Mouse (Mus musculus) kidney, adult 18-20 months (tissue): ENCODE measurements at regions not wholly inside any gene's neighbourhood (a gene's known extent, or its start where the extent isn't known, plus 50 kb on each side); places are given as distances from the start of the nearest gene placed in this dataset.
A peak's percentile ranks its signal among the peaks of the same experiment; 100 is the strongest.

Experiments used
- DNase-seq: peaks from one replicate; pipeline ENCODE4 v3.0.0; 2021

DNA sequence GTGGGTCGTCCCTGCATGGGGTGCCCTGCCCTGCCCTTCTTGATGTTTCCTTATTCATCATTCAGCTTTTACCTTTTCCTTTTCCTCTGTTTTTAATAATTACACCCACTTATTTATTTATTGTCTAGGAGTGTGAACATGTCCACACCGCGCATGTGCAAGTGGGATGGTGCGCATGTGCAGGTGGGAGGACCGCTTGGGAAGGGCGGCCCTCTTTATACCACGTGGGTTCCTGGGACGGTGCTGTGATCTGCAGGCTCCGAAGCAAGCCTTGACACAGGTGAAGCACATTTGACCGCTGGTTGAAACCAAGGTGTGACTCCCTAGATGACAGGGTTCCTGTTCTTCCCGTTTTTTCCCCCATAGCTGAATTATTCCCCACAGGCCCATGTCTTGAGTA, 60.0 kb downstream of the Syf2 start:
- no peak for DNase-seq

DNA sequence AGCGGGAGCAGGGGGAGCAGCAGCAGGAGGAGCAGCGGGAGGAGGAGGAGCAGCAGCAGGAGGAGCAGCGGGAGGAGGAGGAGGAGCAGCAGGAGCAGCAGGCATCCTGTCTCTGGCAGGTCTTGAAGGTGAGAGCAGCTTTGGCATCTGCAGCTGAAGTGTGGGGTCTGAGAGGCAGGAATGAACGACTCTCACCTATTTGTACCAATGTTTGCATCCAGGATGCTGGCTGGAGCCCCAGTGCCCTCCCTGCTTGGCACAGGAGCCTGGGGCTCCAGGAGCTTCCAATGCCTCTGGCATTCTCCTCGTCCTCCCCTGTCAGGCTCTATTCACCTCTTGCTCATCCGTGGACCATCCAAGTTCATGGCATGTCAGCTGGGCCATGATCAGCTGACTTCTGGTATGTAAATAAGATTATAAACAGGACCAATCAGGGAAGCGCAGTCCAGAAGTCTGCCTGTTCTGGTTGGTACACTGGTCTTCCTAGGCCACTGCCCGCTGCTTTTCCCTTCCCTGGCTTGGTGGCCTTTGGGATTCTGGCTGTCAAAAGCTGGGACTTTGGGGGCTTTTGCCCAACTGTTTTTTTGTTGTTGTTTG, 62.9 kb downstream of the Syf2 start:
- no peak for DNase-seq

DNA sequence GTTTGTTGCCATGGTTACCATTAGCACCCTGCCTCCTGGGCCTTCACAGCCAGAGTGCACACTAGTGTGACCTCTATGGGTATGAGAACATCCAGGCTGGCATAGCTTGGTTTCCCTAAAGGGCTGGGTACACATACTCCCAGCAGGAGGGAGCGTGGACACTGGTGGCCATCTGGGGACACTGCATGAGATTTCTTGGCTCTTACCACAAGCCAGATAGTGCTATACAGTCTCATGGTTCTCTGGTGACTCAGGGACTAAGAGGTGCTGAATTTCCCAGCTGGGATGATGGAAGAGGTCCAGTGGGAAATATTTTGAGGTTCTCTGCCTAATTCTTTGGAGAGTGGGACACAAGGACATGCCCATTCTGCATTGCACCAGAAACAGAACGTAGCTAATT, 63.5 kb downstream of the Syf2 start:
- DNase-seq: no peak

DNA sequence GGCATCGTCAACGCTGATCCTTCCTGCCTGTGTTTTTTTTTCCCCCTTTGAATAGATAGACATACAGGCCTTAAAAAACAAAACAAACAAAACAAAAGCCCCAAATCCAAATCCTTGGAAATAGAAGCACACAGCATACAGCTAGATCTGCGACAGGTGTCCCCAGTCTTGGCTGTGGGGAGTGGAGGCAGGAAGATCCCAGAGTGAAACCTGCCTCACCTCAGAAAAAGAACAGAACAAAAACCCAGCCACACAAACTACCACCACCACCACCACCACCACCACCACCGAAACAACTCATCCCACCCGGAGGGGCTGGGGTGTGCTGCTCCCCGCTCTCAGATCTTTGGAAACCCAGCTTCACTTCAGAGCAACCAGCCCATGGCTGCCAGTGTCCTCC, 64.0 kb downstream of the Syf2 start:
- DNase-seq: no peak

DNA sequence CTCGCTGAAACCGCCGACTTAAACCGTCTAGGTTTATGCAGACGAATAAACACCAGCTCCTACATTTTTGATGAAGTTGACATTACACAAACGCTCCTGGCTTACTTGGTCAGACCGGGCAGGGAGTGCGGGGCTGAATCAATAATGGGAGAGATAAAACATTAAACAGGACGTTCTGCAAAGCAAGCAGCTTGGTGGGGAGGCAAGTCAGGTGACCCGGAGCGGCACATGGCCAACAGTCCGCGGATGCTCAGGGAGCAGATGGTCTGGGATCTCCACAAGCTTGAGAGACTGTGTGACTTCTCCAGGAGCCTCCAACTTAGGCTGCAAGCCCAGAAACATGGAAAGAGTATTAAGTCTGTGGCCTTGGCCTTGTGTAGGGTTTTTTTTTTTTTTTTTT, 64.4 kb downstream of the Syf2 start:
- DNase-seq: peak; percentile 78

DNA sequence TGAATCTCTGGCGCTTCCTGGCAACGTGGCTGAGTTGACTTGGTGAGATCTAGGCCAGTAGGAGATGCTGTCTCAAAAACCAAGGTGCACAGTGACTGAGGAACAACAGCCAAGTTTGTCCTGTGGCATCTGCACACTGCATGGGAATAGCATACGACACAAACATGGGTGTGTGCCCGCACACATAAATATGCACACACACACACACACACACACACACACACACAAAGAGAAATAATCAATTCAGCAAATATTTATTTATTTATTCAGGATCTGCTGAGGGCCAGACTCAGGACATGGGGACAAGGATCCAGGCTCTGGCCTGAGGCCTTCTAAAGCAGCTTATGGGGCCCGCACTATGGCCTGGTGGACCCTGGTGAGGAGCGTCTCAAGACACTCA, 65.4 kb downstream of the Syf2 start:
- no peak for DNase-seq

DNA sequence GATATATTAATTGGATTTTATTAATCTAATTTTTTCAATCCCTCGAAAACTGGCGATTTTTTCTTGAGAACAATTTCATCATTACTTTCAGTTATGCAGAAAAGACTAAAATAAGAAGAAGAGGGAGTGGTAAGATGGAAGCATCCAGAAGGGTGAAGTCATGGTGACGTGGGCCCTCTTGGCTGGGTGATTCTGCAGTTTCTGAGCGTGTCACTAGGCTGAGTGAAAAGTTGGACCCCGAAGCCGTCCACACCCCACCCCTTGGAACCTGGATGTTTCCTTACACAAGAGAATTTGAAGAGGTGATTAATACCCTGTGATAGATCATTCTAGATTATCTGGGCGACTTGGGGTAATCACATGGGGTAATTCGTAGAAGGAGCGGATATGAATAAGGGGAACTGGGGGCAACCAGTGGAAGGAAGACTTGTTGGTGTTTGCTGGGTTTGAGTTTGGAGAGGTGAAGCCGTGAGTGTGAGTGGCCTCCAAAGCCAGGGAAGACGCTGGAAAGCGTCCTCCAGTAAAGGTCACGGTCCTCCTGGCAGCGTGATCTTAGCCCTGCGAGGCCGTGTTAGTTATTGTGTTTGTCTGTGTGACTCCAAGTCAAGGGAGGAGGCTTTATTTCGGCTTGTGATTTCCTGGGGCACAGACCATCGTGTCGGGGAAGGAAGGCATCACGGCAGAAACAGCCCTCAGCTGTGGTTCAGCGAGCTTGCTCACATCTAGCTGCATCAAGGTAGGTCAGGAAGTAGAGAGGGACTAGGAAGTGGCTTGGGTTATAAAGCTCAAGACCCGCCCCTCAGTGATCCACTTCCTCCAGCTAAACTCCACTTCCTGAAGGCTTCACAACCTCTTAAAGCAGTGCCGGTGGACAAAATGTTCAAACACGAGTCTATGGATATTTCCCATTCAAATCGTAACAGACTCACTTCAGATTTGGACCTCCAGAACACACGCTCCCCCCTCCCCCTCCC, 67.0 kb downstream of the Syf2 start:
- no peak for DNase-seq

DNA sequence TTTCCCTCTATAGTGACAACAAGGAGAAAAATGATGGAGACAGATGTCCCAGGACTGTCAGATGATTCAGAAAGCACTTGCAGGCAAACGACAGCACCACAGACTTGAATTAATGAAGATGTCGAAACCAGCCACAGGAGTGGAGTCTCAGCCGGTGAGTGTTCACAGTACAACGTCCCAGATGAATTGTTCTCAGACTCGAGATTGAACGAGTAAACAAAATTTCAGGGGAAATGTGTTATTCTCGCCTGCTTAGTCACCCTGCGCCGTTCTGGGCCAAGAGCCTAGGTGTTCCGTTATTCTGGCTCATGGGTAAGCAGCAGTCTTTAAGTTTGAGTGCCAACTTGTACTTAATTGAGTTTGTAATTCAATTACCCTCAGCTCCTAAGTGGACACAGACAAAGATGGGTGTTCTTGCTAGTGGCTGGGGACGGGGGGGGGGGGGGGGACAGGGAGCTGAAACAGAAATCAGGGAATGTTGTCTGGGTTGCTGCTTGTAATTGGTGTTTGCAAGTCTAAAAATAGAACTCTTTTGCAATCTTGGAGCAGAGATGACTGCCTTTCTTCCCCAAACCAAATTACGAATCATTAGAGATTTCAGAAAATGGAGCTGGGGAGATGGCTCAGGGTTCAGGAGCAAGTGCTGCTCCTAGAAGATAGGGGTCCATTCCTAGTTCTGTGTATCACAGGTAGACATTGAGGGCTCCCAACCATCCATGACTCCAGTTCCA, 68.4 kb downstream of the Syf2 start:
- DNase-seq: no peak

DNA sequence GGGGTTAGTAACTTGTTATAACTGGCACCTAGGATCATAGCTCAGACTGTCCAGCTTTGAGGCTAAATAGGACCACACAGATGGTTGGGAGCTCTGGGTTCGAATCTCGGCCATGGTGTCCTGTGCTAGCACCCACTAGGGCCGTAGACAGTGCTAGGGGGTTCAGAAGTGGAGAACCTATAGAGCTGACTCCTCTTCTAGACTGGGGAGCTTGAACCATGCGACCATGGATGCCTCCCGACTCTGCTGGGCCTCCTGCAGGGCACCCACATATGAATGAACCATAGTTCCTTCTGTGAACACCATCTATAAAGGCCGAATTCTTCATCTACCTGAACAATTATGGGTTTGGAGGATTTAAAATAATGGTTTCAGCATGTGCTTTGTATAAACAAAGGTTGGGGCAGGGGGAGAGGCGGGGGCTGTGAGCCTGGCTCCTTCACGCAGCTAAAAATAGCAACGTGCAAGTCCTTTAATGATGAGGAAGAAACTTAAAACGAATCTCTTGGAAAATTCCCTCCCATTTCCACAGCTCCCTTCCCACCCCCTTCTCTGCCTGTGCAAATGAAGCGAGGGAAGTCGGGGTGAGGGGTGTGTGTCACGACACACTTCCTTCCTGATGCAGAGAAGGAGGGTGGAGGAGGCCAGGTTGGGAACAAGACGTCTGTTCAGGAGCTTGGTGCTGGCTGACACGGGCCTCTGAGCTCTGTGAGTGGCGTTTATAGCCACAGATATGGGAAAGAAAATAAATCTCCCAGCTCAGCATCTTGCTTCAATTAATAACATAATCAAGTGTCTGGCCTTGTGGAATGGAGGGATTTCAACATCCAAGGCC, 71.6 kb downstream of the Syf2 start:
- DNase-seq: no peak

DNA sequence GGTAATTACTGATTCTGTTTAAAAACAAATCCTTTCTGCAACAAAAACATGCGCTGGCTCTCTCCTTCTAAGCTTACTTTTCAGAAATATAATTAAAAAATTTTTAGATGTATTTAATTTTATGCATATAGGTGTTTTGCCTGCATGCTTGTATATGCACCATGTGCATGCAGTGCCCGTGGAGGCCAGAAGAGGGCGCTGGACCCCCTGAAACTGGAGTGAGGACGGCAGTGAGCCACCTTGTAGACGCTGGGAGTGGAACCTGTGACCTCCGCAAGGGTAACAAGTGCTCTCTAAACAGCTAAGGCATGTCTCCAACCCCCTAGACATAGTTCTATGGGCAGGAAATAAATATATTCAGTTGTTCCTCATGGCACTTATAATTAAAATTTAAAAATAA, 80.7 kb downstream of the Syf2 start:
- no peak for DNase-seq

DNA sequence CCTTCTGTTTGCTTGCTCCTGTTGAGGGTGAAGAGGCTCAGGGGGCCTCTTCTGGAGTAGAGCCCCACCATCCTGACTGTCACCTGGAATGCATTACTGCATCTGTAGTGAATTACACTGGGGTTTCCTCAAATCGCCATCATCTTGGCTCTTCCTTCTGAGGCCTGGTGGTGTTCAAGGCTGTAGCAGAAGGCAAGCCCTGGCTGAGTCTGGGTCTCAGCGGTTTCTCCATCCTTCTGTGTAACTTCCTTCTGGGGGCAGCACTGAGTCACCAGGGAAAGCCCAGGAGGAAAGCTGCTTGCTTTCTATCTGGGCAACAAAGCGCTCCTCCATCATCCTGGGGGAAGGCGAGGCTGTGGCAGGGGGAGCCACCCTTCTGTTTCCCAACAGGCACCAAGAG, 82.2 kb downstream of the Syf2 start:
- no peak for DNase-seq

DNA sequence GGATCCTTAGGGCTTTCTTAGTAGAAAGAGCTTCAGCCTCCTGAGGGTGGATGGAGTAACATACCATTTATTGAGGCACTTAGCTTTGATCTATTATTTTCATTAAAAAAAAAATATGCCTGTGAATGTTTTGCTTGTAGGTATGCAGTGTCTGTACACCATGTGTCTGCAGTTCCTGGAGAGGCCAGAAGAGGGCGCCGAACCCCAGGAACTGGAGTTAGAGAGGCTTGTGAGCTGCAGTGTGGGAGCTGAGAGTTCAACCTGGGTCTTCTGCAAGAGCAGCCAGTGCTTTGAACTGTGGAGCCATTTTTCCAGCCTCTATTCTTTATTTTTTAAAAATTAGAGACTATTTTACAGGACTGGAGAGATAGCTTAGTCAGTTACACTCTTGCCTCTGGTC, 83.2 kb downstream of the Syf2 start:
- no peak for DNase-seq

DNA sequence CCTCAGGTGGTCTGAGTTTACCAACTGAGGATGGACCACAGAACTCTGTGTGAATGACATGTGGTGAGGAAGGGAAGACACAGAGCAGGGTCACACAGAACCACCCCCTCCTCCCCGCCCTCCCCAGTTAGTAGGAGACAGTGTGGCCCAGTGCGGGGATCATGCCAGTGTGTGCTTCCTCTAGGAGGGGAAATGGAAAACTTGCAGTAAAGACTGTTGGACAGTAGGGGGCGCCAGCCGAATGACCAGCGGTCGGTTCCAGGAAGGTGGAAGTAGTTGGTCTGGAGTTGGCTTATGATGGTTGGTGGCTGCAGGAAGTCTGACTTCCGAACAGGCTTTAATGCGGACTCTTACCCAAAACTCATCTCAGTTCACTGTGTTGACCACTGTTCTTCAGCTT, 87.3 kb downstream of the Syf2 start:
- peak; percentile 60 for DNase-seq

DNA sequence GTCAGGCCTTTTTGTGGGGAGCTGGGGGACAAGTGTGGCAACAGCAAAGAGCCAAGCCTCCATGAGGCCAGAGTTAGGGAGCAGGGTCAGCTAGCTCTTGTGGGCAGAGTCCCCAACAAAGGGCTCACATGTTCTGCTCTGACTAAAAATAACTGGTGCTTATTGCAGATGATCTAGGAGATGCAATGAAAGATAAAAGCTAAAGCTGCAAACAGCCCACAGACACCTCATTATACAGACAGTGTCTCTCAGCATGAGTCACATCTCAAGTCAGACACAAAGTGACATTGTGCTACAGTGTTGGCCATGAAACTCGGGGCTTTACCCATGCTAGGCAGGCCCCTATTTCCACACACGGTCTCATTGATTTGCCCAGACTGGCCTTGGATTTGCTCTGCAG, 88.4 kb downstream of the Syf2 start:
- DNase-seq: no peak

DNA sequence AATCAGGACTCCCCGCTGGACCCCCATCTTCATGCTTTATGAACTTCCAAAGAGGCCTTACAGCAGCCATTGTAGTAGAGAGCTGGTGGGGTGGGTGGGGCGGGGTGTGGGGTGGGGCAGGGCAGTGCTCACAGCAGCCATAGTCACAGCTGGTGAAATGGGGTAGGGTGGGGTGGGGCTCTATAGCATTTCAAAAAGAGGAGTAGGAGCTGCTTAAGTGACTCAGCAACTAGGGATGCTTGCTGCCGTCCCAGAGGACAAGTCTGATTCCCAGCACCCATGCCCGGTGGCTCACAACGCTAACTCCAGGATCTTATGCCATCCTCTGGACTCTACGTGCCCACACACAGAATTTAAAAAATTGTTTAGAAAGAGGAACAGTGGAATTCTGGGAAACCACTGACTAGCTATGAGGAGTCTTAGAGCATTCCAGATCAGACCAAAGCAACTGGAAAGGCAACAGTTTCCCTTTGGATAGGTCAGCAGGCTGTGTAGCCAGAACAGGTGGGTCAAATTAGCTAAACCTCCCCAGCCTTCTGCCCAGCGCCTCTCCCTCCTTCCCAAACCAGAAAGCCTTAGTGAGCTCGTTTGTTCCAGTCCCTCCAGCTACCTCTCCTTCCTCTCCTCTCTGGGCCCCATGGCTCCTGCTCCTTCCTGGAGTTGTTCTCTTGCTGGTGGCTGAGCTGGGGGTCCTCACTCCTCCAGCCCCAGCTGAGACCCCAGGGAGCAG, 89.7 kb downstream of the Syf2 start:
- no peak for DNase-seq

DNA sequence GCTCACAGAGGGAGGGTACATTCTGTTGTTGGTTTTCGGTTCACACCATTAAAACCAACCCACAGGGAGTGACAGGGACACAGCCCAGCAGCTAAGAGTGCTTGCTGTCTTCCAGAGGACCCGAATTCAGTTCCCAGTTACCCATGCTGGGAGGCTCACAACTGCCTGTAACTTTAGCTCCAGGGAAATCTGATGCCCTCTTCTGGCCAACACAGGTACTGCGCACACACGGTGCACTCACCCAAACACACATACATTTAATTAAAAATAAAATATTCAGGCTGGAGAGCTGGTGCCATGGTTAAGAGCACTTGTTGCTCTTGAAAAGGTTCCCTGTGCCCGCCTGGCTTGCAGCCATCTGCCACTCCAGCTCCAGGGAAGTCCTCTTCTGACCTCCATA, 92.5 kb downstream of the Syf2 start:
- DNase-seq: no peak

DNA sequence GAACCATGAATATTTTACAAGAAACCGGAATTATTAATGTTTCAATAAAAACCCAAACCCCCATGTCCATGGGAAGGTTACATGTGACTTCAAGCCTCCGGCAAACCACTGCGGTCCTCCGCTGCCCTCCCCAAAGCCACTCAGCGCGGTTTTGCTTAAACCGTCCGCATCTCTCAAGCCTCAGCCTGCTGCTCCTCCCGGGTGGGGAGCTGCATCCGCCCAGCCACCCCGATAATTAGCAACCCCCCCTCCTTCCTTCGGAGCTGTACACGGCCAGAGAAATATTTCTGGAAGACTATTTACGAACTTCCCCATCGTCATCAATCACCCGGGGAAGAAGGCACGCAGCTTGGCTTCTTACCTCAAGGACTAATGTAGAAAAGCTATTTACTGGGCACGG, 94.7 kb upstream of the Runx3 start:
- DNase-seq: no peak

DNA sequence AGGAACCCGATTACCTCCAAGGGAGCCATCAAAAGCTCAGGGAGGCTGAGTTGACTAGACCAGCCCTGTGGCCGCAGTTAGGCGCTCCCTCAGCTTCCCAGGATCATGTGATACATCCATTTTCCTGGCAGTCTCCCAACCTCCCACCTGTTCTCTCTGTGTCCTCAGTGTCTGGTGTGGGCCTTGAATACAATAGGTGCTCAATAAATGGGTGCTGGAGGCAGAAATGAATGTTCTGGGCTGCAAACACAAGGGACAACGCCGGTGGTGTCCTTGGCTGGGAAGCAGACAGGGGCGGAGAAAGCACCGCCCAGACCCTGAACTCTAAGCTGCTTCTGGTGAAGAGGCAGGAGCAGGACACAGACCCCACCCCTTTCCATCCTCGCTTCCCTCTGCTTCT, 93.3 kb upstream of the Runx3 start:
- no peak for DNase-seq

DNA sequence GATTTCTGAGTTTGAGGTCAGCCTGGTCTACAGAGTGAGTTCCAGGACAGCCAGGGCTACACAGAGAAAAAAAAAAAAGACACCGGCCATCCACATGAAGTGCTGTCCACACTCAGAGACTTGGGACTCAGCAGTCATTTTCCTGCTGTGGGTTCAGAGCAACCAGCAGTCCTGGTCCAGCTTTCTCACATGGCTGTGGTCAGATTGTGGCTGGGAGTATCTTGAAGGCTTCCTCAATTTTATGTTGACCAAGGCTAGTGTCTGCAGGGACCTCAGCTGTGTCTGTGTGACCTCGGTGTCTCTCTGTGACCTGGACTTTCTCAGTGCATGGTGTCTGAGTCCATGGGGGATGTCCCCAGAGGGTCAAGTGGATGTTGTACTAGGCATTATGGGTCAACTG, 90.7 kb upstream of the Runx3 start:
- DNase-seq: no peak

DNA sequence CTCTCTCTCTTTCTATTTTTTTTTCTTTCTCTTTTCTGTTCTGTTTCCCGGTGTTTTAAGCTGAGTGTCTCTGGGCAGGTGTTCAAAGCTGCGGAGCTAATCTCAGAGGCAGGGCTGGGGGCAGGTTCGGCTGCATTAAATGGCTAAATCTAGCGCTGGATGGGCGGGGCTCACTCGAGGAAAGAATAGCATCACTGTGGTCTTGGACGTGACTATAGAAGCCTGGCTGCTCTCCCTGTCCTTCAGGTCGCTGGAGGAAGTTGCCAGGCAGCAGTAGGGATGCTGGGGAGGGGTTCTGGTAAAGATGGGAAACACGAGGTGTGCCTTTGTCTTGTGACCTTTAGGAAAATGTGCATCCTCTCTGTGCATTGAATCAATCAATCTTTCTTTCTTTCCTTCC, 88.0 kb upstream of the Runx3 start:
- no peak for DNase-seq

DNA sequence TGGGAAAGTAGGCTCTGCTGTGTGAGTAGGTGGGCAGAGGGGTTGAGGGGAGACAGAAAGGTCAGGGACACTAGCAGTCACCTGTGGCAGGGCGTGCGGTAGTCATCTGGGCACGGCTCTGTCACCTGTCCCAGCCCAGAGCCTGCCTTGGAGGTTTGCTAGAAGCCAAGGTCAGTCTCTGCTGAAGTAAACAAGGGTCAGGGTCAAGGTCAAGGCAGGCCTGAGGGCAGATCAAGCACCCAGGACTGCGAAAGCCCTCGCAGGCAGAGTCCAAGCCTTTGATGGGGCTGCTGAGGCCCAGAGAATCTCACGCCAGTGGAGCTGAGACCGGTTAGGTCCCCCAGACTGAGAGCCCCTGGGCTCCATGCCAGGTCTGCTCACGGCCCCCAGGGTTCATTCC, 87.2 kb upstream of the Runx3 start:
- DNase-seq: no peak

DNA sequence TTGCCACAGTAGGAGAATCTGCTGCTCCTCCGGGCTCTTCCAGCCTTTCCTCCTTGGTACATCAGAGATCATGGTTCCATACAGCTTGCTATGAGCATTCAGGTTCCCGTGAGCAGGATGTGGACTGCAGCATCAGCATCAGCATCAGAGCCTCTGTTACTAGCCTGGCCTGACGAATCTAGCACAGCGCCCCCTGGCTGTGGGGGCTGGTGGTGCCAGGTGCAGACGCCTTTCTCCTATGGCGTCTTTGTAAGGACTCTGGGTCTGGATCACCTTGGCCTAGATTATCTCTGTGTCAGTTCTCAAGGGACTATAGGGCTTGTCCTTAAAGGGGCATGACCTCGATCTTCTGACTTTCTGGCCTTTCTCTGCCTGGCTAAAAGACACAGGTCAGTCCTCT, 86.0 kb upstream of the Runx3 start:
- DNase-seq: peak; percentile 60
